Mouse (Mus musculus): ENCODE measurements around the gene Rin3. TPM values are rescaled to one million over a fixed set of nuclear protein-coding genes. Genes with fewer than 3 reads are reported as not detected.

Gene Rin3
- total RNA-seq, 2 experiments from 2014 or later = 28.3 to 29.5 TPM

GRCm38 (mm10) chr12:102280867-102281503, 1.9 kb upstream of the Rin3 start:
- no peak for DNase-seq

- DNase-seq = peak in 1 of 2 experiments; percentile 30
Observed at GRCm38 (mm10) chr12:102282126-102282525, 722 bp upstream of the Rin3 start.

GRCm38 (mm10) chr12:102283483-102284266, 827 bp downstream of the Rin3 start:
- peak; percentile 85 to 90 for DNase-seq

DNA sequence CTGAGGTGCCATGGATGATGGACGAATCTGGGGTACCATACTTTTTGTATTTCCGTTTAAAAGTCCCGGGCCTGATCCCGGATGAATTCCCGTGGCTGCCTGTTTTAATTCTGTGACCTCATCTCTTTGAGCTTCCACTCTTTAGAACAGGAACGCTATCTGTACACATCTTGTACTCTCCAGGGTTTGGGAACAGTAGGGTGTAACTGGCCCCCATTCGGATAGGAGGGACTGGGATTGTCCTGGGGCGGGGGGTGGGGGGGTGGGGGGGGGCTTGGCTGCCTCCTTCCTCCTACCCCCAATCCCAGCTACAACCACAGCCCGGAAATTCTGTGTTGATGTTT, 1.4 kb downstream of the Rin3 start:
- DNase-seq = no peak

GRCm38 (mm10) chr12:102284618-102285159, 1.8 kb downstream of the Rin3 start:
- peak in 1 of 2 experiments; percentile 54 for DNase-seq

DNA sequence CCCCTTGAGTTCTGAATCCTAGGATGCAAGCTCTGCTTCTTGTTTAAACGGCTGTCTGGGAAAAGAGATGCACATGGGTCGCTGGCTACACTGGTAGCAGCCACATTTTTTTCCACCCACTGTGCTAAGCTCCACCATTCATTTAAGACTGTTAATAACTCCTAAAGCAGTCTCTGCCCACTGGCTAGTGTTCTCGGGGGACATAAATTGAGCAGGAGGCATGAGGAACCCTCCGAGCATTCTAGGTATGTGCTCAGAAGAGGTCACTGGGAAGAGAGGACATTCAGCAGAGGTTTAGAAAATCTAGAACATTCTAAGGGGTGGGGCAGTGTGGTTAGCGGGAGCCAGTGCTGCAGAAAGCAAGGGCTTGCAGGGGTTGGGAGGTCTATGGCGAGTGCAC, 2.5 kb downstream of the Rin3 start:
- no peak for DNase-seq

DNA sequence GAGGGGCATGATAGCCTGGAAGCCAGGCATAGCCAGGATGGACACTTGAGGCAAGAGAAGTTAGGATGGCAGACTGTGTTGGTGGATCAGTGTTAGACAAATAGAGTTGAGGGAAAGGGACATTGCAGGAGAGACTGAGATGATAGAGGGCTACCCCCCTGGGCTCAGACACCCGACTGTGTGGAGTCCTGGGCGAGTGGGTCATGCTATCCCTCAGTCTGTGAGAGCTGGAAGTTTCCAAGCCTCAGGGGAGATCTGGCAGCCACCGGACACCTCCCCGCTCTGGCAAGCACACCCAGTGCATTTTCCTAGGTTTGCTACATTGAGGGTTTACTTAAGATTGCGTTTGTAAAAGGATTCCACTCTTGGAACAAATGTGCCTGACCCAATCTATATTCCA, 2.9 kb downstream of the Rin3 start:
- DNase-seq = peak; percentile 36 to 41

GRCm38 (mm10) chr12:102286681-102287414, 4.0 kb downstream of the Rin3 start:
- DNase-seq = peak; percentile 70 to 74

GRCm38 (mm10) chr12:102287904-102288602, 5.2 kb downstream of the Rin3 start:
- DNase-seq = no peak

GRCm38 (mm10) chr12:102288846-102289245, 6.0 kb downstream of the Rin3 start:
- DNase-seq = no peak

DNA sequence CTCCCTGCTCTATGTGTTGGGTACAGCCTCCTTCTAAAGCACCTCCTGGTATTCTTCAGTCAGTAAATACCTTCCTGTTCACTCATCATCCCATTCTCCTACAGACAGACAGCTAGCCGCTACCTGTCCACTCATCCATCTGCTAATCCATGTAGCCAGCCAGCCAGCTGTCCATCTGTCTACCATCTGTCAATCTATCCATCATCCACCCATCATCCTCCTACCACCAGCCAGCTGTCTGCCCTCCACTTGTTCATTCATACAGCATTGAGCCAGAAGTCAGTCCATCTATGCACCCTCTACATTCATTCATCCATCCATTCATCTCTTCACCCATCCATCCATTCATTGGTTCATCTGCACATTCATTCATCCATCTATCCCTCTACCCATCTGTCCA, 6.7 kb downstream of the Rin3 start:
- DNase-seq = no peak

DNA sequence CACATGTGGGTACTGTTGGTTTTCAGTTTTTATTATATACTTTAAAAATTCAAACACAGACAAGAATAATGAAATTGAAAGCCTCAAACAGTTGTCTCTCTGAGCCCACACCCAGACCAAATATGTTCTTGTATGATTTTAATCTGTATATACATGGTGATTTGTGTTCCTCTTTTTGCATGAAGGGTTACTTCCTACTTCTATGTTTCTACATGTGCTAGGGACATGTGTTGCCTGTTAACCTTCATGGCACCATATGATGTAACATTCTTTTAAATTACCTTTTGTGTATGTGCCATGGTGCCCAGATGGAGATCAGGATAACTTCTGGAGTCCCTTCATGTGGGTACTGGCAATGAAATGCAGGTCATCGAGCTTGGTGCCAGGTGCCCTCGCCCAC, 7.8 kb downstream of the Rin3 start:
- DNase-seq = no peak

GRCm38 (mm10) chr12:102291686-102292085, 8.8 kb downstream of the Rin3 start:
- DNase-seq = no peak

DNA sequence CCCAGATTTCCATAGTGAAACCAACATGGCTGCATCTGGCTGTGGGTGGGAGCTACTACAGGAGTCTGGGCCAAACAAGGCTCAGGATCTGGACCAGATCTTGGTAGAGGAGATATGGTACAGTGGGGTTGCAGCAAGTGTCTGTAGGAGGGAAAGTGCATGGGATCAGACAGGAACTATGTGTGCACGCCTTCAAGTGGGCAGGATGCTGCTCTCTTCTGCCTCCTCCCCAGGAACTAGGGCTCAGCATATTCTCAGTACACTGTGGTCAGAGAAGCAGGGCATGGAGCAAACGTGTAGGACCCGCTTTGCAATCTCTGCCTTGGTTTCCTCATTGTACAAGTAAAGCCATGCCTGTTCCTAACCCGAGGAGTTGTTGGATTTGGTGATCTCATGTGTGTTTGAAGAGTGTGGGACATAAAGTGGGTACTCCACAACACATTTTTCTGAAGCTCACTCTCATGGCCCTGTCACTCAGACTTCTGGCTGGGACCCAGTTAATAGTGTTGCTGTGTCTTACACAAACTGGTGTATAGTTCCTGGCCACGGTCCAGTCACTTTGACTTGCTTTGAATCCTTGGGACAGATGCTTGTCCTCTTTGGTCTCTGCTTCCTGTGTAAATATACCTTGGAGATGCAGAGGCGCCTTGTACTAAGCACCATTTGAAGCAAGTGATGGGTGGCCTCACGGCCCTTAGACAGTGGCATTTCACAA, 9.8 kb downstream of the Rin3 start:
- DNase-seq = no peak

DNA sequence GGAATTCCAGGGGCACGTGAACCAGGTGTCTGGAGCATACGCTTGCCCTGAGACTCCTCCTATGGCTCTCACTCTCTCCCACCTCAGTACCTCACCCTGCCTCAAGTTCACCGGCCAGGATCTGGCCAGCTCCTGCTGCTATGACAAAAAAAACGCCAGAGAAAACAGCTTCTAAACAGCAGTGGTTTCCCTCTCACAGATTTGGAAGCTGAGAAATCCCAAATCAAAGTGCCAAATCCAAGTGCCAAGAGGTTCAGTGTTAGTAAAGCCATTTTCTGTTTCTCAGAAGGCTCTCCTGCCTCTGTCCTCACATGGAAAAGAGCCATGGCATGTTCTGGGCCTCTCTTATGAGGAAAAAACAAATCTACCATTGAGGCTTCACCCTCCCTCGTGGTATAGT, 11.8 kb downstream of the Rin3 start:
- no peak for DNase-seq

DNA sequence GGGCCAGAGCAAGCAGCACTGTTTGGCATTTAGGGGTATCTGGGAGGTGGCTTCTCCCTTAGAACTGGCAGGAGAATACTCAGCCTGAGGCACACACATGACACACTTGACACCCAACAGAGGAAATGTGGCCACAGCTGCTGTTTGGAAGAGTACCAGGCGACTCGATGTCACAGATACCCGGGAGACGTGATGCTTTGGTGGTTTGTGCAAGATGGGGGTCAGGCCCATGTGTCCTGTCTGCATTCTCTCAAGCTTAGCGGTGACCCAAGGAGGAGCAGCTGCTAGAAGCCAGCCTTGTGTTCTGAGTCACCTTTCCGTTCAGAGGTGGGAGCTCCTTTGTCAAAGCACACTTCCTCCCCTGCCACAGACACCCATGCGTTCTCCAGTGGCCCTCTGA, 12.4 kb downstream of the Rin3 start:
- DNase-seq = no peak

DNA sequence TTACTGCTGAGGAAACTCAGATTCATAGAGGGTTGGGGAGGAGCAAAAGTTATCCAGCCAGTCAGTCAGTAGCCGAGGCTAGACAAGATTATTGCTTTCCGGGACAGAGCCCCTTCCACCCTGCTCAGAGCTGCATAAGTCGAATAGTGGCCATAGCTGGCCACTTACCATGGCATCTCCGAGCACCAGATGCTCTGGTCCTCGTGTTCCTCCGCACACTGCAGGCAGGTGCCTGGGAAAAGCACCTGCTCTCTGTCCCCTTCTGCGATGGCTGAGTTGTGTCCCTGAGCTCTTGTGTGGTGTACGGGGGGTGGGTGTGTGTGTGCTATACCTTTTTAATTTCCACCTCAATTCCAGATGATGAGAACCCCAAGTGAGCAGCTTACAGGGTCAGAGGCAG, 12.8 kb downstream of the Rin3 start:
- no peak for DNase-seq

DNA sequence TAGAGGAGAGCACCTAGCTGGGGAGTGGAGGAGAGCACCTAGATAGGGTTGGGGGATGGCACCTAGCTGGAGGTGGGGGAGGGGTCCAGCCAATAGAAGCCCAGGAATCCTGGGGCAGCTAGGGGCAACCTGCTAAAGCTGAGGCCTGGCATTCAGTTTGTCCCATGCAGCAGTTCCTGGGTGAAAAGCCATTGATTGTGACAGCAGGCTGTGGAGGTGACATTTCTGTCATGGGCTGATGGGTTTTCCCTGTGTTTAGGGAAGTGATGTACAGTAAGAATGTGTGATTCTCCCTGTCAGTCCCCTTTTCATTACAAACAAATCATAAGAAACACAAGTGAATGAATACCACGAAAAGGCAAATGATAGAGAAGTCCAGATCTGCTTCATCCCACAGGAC, 13.5 kb downstream of the Rin3 start:
- no peak for DNase-seq

- DNase-seq = no peak
Observed at GRCm38 (mm10) chr12:102296967-102297366, 14.1 kb downstream of the Rin3 start.

DNA sequence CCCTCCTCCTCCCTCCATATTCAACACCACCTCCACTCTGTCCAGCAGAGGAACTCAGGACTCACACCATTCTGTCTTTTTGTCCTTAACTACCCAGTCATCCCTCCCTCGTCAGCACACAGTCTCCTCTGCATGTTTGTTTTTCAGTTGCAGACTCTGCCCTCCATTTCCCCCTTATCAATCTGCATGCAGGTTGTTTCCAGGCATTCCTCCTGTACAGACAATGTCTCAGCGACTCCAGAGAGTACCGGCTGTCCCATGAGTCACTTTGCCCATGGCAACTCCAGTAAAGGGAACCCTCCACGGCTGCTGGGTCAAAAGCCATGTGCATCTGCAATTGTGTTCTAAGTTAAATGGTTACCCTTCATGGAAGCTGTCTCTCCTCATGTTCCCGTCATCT, 16.4 kb downstream of the Rin3 start:
- no peak for DNase-seq

- DNase-seq = no peak
Observed at GRCm38 (mm10) chr12:102301585-102301984, 18.7 kb downstream of the Rin3 start.

GRCm38 (mm10) chr12:102302322-102302721, 19.5 kb downstream of the Rin3 start:
- peak; percentile 33 to 62 for DNase-seq

Measured in heart, adult 18-20 months (tissue).